Mouse (Mus musculus) kidney, postnatal 0 days (tissue): ENCODE measurements at regions not wholly inside any gene's neighbourhood (a gene's known extent, or its start where the extent isn't known, plus 50 kb on each side); places are given as distances from the start of the nearest gene placed in this dataset. TPM values are rescaled to one million over a fixed set of nuclear protein-coding genes. Genes with fewer than 3 reads are reported as not detected.

Experiments used
- ATAC-seq: fragments of 200-750 bp; cut with Nextera tagmentation; replicated peaks from 2 replicates; pipeline ENCODE4 v1.8.0; 2017; ENCODE audit warnings: low read depth, moderate number of reproducible peaks, moderate TSS enrichment, moderate library complexity; ENCODE audit not compliant: low FRiP score
- DNase-seq: peaks from one replicate; pipeline ENCODE4 v3.0.0-alpha.2; 2016; ENCODE audit warnings: low spot score
- H3K27ac ChIP-seq: fragments of 300-500 bp; sonication (generic); 2 replicates; pipeline ENCODE4 v1.5.1; 2014; ENCODE audit warnings: mild to moderate bottlenecking
- H3K27me3 ChIP-seq: fragments of 300-500 bp; sonication (generic); 2 replicates; pipeline ENCODE4 v1.6.1; 2014; ENCODE audit warnings: low read length, mixed read lengths; ENCODE audit not compliant: insufficient read depth
- H3K36me3 ChIP-seq: fragments of 300-500 bp; sonication (generic); 2 replicates; pipeline ENCODE4 v1.6.1; 2014; ENCODE audit warnings: low read length, mixed read lengths; ENCODE audit not compliant: insufficient read depth
- H3K4me1 ChIP-seq: fragments of 300-500 bp; sonication (generic); replicated peaks from 2 replicates; pipeline ENCODE4 v1.6.1; 2014; ENCODE audit warnings: antibody characterized with exemption, low read length, mixed read lengths; ENCODE audit not compliant: insufficient read depth
- H3K4me2 ChIP-seq: fragments of 300-500 bp; sonication (generic); 2 replicates; pipeline ENCODE4 v1.6.1; 2014; ENCODE audit warnings: mild to moderate bottlenecking, low read length, moderate library complexity, mixed read lengths
- H3K4me3 ChIP-seq: fragments of 300-500 bp; sonication (generic); replicated peaks from 2 replicates; pipeline ENCODE4 v1.5.1; 2014; ENCODE audit warnings: low read depth, low read length
- H3K9ac ChIP-seq: fragments of 300-500 bp; sonication (generic); 2 replicates; pipeline ENCODE4 v1.6.1; 2014; ENCODE audit warnings: low read depth, low read length
- H3K9me3 ChIP-seq: fragments of 300-500 bp; sonication (generic); replicated peaks from 2 replicates; pipeline ENCODE4 v1.6.1; 2016; ENCODE audit warnings: low read length, inconsistent platforms, mixed read lengths
- CTCF ChIP-seq: IDR thresholded peaks from 2 replicates; pipeline ENCODE4 v1.5.1; 2016; ENCODE audit warnings: antibody characterized with exemption, low read depth, mild to moderate bottlenecking, moderate library complexity
- WGBS: fragments of 180-500 bp; shearing (Covaris S2); extraction: QIAGEN DNeasy Blood & Tissue Kit; methylation state at CpG from one replicate; pipeline ENCODE4 v1.1.7; 2014; 5-methylcytosine and 5-hydroxymethylcytosine counted together
- microRNA counts: library from miRNA; unstranded; fragments of <30 nt; microRNA quantifications from one replicate; lab custom pipeline; 2015
- microRNA-seq: library from miRNA; unstranded; fragments of <30 nt; microRNA quantifications from one replicate; pipeline ENCODE4, GENCODE M21; 2016

DNA sequence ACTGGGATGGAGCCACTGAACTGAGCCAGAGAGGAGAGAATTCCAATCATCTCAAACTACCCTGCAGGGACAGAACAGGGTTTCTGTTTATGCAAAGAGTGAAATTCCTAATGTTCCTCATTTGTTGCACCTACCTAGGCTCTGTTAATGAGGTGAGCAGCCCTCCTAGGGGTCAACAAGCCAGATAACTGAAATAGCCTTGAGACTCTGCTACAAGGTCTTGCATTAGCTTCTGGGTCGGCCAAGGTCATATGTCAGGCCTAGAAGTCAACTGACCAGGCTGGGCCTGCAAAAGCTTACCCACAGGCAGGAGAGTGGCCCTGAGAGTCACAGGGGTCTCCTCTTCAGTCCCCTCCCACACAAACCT is 491.4 kb downstream of the Prss52 start:
- no peaks in the 10 kb centered on the region for H3K9me3 ChIP-seq
- no peak for DNase-seq
- WGBS: 57% methylated on average over 1 of the region's 1 CpGs
- H3K27ac ChIP-seq: no peak overlapping the region
- TF ChIP-seq CTCF: no peak
- no peak for ATAC-seq
- no peak overlapping the region for H3K9ac ChIP-seq
- no peak overlapping the region for H3K4me2 ChIP-seq
- H3K4me3 ChIP-seq: no peak overlapping the region
- H3K36me3 ChIP-seq: no peaks in the 10 kb centered on the region
- no peaks in the 10 kb centered on the region for H3K4me1 ChIP-seq
- H3K27me3 ChIP-seq: peaks cover 15% of the 10 kb centered on the region; the same call in 1 of the 2 replicates

GRCm38 (mm10) chr14:64595891-64596290 is 491.8 kb downstream of the Prss52 start:
- TF ChIP-seq CTCF: no peak
- H3K4me1 ChIP-seq: no peaks in the 10 kb centered on the region
- DNase-seq (no peak), ATAC-seq (no peak)
- H3K27me3 ChIP-seq: peaks cover 11% of the 10 kb centered on the region; the same call in 1 of the 2 replicates
- no peak overlapping the region for H3K4me2 ChIP-seq
- 87% methylated on average over 4 of the region's 4 CpGs for WGBS
- H3K36me3 ChIP-seq: no peaks in the 10 kb centered on the region
- H3K9me3 ChIP-seq: no peaks in the 10 kb centered on the region
- no peak overlapping the region for H3K4me3 ChIP-seq
- no peak overlapping the region for H3K27ac ChIP-seq
- no peak overlapping the region for H3K9ac ChIP-seq

DNA sequence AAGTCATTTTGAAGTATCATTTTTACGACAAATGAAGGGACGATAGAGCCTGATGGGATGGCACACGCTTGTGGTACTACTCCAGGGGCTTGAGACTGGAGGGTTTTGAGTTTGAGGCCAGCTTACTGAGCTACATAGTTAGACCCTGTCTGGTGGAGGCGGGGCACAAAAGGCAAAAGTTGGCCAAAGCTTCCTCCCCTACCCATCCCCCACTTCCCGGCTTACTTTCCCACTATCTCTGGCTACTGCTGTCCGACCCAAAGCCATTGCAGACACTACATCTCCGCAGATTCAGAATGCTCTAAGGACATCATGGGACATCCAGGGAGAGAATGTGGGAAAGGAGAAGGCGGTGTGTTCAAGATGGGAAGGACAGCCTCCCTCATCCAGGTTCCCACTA is 493.1 kb downstream of the Prss52 start:
- DNase-seq (no peak), ATAC-seq (no peak)
- Histone ChIP-seq H3K27me3 (no peaks in the 10 kb centered on the region; the same call in 1 of the 2 replicates), H3K4me3 (no peak overlapping the region), H3K4me1 (no peaks in the 10 kb centered on the region), H3K36me3 (no peaks in the 10 kb centered on the region), H3K9me3 (no peaks in the 10 kb centered on the region), H3K9ac (no peak overlapping the region), H3K4me2 (no peak overlapping the region), H3K27ac (no peak overlapping the region)
- TF ChIP-seq CTCF: no peak
- 69% methylated on average over 8 of the region's 8 CpGs for WGBS

MicroRNAs encoded in the stretch of these regions (microRNA counts, 519-probe panel; counts per million panel counts)
- 330 counts per million, percentile 68 among the panel's probes with 10 or more counts for microRNA mmu-miR-124 (lab: Ali Mortazavi, UCI)

Small RNA genes in the stretch of these regions (microRNA-seq; reads per million reads assigned to microRNA genes)
- gene Mir124a-1 (not detected), gene Mir3078 (not detected)
